23 mouse cellular contexts compared by ENCODE assay signal in the genomic region with DNA sequence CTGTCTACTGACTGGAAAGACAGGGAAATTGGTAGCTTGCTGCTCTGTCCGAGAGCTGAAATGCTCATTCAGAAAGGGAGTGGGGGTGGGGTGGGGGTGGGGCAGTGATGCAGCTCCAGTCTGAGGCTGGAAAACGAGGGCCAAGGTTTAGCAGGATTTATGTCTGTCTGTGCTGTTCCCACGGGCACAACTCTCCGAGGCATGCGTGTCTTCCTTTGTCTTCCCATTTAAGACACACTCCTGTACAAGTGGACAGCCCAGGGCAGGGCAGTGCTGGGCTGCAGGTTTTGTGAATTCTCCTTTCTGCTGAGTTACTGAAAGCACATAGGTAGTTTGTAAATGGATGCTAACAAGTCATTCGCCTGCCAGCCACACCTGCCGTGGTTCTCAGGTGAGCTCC. TPM values are rescaled to one million over a fixed set of nuclear protein-coding genes. Genes with fewer than 3 reads are reported as not detected.
"Had no signal": no experiment of that assay in that cellular context is flagged by ENCODE, and none has a peak within 500 bp of the region (broad histone marks: within the 10 kb centered on the region; RNA-seq: fewer than 3 reads in every experiment).

No protein-coding gene starts in this region.

- H3K27ac ChIP-seq: intestine, embryonic 15.5 days; left cerebral cortex, adult 2 months; liver, embryonic 13.5 days; midbrain, embryonic 12.5 days had no signal

- DNase-seq: kidney, adult 18-20 months; kidney, adult 9 months; kidney, postnatal 36 days; layer of hippocampus, postnatal 36 days; liver, embryonic 13.5 days; lung, adult 2 months; lung, postnatal 14 days; lung, postnatal 4 days; thymus, adult 18-20 months; thymus, postnatal 36 days had no signal

- H3K4me1 ChIP-seq: intestine, embryonic 15.5 days had no signal

- H3K4me2 ChIP-seq: intestine, embryonic 15.5 days; liver, embryonic 13.5 days; midbrain, embryonic 12.5 days had no signal

- H3K36me3 ChIP-seq: intestine, embryonic 15.5 days; liver, embryonic 13.5 days; midbrain, embryonic 12.5 days had no signal

- H3K9me3 ChIP-seq: intestine, embryonic 15.5 days; liver, embryonic 13.5 days; midbrain, embryonic 12.5 days had no signal

- H3K27me3 ChIP-seq: intestine, embryonic 15.5 days; liver, embryonic 13.5 days; midbrain, embryonic 12.5 days had no signal

- H3K9ac ChIP-seq: intestine, embryonic 15.5 days; liver, embryonic 13.5 days; midbrain, embryonic 12.5 days had no signal

- ATAC-seq: intestine, embryonic 15.5 days had no signal

- H3K4me3 ChIP-seq: intestine, embryonic 15.5 days; left cerebral cortex, adult 2 months; liver, embryonic 13.5 days; midbrain, embryonic 12.5 days had no signal

RNA-seq across cellular contexts. Expression of gene Banf2, which starts 39.8 kb away (rescaled TPM):
- polyA plus RNA-seq: kidney, embryonic 16.5 days; limb, embryonic 11.5 days; limb, embryonic 14.5 days; liver, adult 2 months; liver, embryonic 13.5 days; liver, embryonic 16.5 days; lung, adult 2 months; lung, embryonic 16.5 days; midbrain, embryonic 12.5 days; small intestine, adult 2 months; spleen, adult 2 months; stomach, embryonic 16.5 days; urinary bladder, adult 2 months had no signal
